Mouse (Mus musculus): ENCODE data around the gene Ccdc134. TPM values are rescaled to one million over a fixed set of nuclear protein-coding genes. Genes with fewer than 3 reads are reported as not detected.

Ccdc134 gene
- 16.2 and 16.3 TPM in 2 replicates for polyA plus RNA-seq (2015; fragmentation: Nextera tagmentation; extraction: Ambion mirVana)

DNA sequence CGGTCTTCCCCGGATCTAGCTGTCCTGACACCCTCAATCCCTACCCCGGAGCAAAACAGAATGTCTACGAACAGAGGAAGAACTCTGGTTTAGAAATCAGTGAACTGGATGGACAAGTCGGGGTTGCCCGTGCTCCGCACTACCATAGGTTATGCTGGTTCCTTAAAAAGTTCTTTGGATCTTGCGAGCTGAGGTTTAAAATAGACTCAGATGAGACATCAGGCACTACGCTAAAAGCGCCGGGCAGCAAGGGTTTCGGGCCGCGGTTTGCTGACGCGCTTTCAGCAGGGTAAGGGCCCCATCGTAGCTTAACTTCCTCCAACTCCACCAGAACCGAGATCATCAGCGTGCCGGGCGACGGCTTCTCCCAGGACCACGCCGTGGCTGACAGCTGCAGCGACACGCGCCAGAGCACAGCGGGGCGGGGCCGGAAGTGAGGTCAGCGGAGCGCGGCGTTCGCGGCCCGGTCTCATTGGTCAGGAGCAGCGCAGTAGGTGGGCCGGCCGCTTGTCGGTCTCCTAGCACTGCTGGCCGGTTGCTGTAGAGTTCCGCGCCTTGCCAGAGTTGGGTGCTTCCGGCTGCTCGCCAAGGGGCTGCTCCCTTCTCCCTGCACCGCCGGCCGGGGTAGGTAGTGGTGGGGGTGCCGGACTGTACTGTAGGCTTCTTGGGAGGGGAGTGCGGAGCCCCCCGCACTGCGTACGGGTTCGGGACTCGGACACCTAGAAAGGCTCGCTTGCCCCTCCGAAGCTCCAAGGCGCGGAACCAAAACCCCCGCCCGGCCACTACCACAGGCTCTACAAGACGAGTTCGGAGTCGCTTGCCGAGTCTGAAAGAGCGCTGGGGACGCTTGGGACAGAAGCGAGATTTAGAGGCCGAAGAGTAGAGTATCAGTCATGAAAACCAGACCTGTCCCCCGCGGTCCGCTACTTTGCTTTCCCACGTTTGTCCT lies at the start of gene Ccdc134:
Ccdc134 (plus strand) TSS at position 497 of the 949 bp plus-strand sequence.
- H3K36me3 ChIP-seq (ENCODE audit: control insufficient read depth, insufficient read depth): no peaks in the 10 kb centered on the region; the same call in 1 of the 2 replicates
- H3K4me3 ChIP-seq (replicated peaks; ENCODE audit: low read length): peak within 1 kb of the TSS; percentile 82
- peak within 1 kb of the TSS; percentile 96 for H3K4me2 ChIP-seq (ENCODE audit: low read length)
- peak; percentile 100 for ATAC-seq
- H3K27ac ChIP-seq (ENCODE audit: low read length): peak within 1 kb of the TSS; percentile 46
- WGBS: under 1% methylated on average over 71 of the region's 74 CpGs
- no peaks in the 10 kb centered on the region for H3K27me3 ChIP-seq (replicated peaks; ENCODE audit: control insufficient read depth, insufficient read depth, low read length)
- H3K9me3 ChIP-seq (ENCODE audit: control insufficient read depth, low read length): no peaks in the 10 kb centered on the region
- peaks cover 16% of the 10 kb centered on the region for H3K4me1 ChIP-seq (replicated peaks; ENCODE audit: control insufficient read depth, insufficient read depth, low read length)
- H3K9ac ChIP-seq (replicated peaks; ENCODE audit: low read depth, low read length): peak within 1 kb of the TSS; percentile 80

DNA sequence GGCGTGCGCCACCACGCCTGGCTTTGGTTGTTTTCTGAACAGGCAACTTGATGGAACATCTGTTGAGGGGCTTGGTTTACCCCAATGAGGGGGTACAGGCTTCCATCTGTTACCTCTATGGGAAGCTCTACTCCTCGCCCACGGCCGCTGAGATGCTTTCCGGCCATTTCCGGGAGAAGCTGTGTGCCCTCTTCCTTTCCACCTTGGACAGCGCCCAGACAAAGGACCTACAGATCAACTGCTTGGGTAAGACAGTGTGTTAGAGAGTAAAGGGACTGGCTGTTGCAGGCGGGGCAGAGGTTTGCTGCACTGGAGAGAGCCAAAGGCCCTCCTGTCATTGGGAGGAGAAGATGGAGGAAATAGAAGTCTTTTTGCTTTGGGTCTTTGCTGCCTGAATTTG lies 47.8 kb upstream of the Ccdc134 start:
- WGBS: 74% methylated on average over 10 of the region's 10 CpGs
- no peak overlapping the region for H3K27ac ChIP-seq (ENCODE audit: low read length)
- no peaks in the 10 kb centered on the region for H3K9me3 ChIP-seq (ENCODE audit: control insufficient read depth, low read length)
- H3K4me2 ChIP-seq (ENCODE audit: low read length): no peak overlapping the region
- H3K4me3 ChIP-seq (replicated peaks; ENCODE audit: low read length): no peak overlapping the region
- H3K36me3 ChIP-seq (ENCODE audit: control insufficient read depth, insufficient read depth): no peaks in the 10 kb centered on the region
- H3K9ac ChIP-seq (replicated peaks; ENCODE audit: low read depth, low read length): no peak overlapping the region
- H3K27me3 ChIP-seq (replicated peaks; ENCODE audit: control insufficient read depth, insufficient read depth, low read length): no peaks in the 10 kb centered on the region
- no peaks in the 10 kb centered on the region for H3K4me1 ChIP-seq (replicated peaks; ENCODE audit: control insufficient read depth, insufficient read depth, low read length)
- ATAC-seq: no peak

DNA sequence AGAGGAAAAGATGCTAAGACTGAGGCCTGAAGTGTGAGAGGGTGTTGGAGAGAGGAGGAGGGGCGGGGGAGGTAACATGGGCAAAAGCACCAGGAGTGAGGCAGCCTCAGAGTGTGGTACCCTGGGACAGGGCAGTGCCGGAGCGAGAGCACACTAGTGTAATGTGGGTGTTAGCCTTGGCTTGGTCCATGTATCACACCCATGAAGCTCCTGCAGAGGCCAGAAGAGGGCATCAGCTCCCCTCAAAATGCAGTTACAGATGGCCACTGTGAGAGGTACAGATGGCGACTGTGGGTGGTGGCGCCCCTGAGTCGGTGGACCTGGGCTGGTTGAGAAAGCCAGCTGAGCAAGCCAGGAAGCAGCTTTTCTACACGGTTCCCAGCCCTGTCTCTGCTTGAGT lies 46.6 kb upstream of the Ccdc134 start:
- no peaks in the 10 kb centered on the region for H3K36me3 ChIP-seq (ENCODE audit: control insufficient read depth, insufficient read depth)
- H3K4me1 ChIP-seq (replicated peaks; ENCODE audit: control insufficient read depth, insufficient read depth, low read length): no peaks in the 10 kb centered on the region
- H3K27ac ChIP-seq (ENCODE audit: low read length): no peak overlapping the region
- 0 out of 2 replicates have a peak, but pooled peaks have one; percentile 18 for ATAC-seq
- H3K4me2 ChIP-seq (ENCODE audit: low read length): no peak overlapping the region
- no peaks in the 10 kb centered on the region for H3K27me3 ChIP-seq (replicated peaks; ENCODE audit: control insufficient read depth, insufficient read depth, low read length)
- WGBS: 28% methylated on average over 7 of the region's 7 CpGs
- no peak overlapping the region for H3K9ac ChIP-seq (replicated peaks; ENCODE audit: low read depth, low read length)
- no peaks in the 10 kb centered on the region for H3K9me3 ChIP-seq (ENCODE audit: control insufficient read depth, low read length)
- no peak overlapping the region for H3K4me3 ChIP-seq (replicated peaks; ENCODE audit: low read length)

DNA sequence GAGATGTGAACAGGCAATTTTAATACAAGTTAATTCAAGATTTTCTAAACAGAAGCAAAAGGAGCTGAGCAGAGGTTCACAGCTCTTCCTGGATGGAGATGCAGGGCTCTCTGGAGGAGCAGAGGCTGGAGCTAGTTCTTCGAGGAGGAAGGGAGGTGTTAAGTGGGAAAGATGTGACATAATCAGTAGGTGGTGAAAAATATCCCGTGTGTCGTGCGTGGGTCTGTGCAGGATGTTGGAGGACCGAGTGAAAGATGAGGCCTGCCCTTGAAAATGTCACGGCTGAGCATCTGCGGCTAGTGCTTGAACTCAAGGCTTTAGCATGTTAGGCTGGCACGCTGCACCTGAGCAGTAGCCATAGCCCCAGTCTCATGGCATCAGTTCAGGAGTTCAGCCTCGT lies 42.1 kb upstream of the Ccdc134 start:
- no peak for ATAC-seq
- Histone ChIP-seq H3K9ac (replicated peaks; ENCODE audit: low read depth, low read length) (no peak overlapping the region), H3K27ac (ENCODE audit: low read length) (no peak overlapping the region), H3K36me3 (ENCODE audit: control insufficient read depth, insufficient read depth) (no peaks in the 10 kb centered on the region), H3K4me1 (replicated peaks; ENCODE audit: control insufficient read depth, insufficient read depth, low read length) (no peaks in the 10 kb centered on the region), H3K4me3 (replicated peaks; ENCODE audit: low read length) (no peak overlapping the region), H3K27me3 (replicated peaks; ENCODE audit: control insufficient read depth, insufficient read depth, low read length) (no peaks in the 10 kb centered on the region), H3K9me3 (ENCODE audit: control insufficient read depth, low read length) (no peaks in the 10 kb centered on the region), H3K4me2 (ENCODE audit: low read length) (no peak overlapping the region)
- 87% methylated on average over 9 of the region's 9 CpGs for WGBS

DNA sequence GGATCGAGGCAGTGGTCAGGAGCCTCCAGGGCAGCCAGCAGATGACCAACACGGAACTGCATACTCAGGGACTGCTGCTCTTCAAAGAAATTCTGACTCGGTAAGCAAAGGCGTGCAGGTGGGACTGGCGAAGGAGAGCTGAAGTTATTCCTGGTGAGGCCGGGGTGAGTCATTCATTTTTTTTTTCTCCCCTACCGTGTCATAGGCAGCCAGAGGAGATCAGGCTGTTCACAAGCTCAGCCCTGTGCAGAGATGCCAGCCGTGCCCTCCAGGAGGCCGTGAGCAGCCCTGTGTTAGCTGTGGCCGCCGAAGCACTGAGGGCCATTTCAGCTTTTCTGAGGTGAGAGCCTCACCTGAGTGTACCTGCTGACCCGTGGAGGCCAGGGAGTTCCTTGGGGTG lies 41.6 kb upstream of the Ccdc134 start:
- 82% methylated on average over 12 of the region's 12 CpGs for WGBS
- H3K27ac ChIP-seq (ENCODE audit: low read length): no peak overlapping the region
- no peaks in the 10 kb centered on the region for H3K36me3 ChIP-seq (ENCODE audit: control insufficient read depth, insufficient read depth)
- no peaks in the 10 kb centered on the region for H3K4me1 ChIP-seq (replicated peaks; ENCODE audit: control insufficient read depth, insufficient read depth, low read length)
- H3K9ac ChIP-seq (replicated peaks; ENCODE audit: low read depth, low read length): no peak overlapping the region
- no peak overlapping the region for H3K4me2 ChIP-seq (ENCODE audit: low read length)
- H3K27me3 ChIP-seq (replicated peaks; ENCODE audit: control insufficient read depth, insufficient read depth, low read length): no peaks in the 10 kb centered on the region
- no peaks in the 10 kb centered on the region for H3K9me3 ChIP-seq (ENCODE audit: control insufficient read depth, low read length)
- no peak for ATAC-seq
- no peak overlapping the region for H3K4me3 ChIP-seq (replicated peaks; ENCODE audit: low read length)

DNA sequence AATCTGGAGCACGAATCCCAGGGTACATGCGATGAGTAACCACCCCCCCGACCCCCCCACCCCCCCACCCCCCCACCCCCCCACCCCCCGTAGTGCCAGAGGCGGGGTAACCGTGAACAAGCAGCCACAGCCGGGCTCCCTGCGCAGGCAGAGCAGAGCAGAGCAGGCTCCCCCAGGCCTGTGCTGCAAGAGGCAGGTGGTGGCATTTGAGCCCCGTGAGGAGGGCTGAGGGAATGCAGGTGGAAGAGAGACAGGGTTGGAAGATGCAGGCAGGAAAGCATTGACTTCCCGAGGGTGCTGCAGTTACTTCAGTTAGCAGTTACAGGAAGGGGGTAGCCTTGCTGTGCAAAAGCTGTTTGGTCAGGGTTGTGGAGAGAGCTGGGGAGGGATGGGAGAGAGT lies 40.5 kb upstream of the Ccdc134 start:
- WGBS: 15% methylated on average over 10 of the region's 10 CpGs
- no peaks in the 10 kb centered on the region for H3K9me3 ChIP-seq (ENCODE audit: control insufficient read depth, low read length)
- ATAC-seq: no peak

DNA sequence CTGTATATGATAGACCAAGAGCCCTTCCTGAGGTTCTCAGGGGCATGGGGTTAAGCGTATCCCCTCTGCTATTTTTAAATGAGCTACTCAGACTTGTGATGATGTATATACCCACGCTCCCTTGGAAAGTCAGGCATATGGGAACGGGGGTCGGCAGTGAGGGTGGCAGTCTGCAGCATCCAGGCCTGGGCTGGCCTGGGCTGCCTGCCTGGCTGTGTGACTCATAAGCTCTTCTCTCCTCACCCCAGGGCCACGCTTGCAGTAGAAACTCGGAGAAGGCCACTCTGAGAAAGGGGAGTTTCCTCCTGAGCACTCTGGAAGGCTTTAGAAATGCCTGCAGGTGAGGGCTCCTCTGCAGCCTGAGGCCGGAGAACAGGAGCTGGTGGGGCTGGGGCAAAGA lies 36.7 kb upstream of the Ccdc134 start:
- H3K4me2 ChIP-seq (ENCODE audit: low read length): no peak overlapping the region
- no peaks in the 10 kb centered on the region for H3K4me1 ChIP-seq (replicated peaks; ENCODE audit: control insufficient read depth, insufficient read depth, low read length)
- 82% methylated on average over 7 of the region's 7 CpGs for WGBS
- H3K27me3 ChIP-seq (replicated peaks; ENCODE audit: control insufficient read depth, insufficient read depth, low read length): no peaks in the 10 kb centered on the region
- ATAC-seq: no peak
- H3K27ac ChIP-seq (ENCODE audit: low read length): no peak overlapping the region
- no peaks in the 10 kb centered on the region for H3K36me3 ChIP-seq (ENCODE audit: control insufficient read depth, insufficient read depth)
- H3K9me3 ChIP-seq (ENCODE audit: control insufficient read depth, low read length): no peaks in the 10 kb centered on the region
- no peak overlapping the region for H3K4me3 ChIP-seq (replicated peaks; ENCODE audit: low read length)
- H3K9ac ChIP-seq (replicated peaks; ENCODE audit: low read depth, low read length): no peak overlapping the region

More for the DNA sequence above, 40.5 kb upstream of the Ccdc134 start:
- Histone ChIP-seq H3K9ac (replicated peaks; ENCODE audit: low read depth, low read length) (no peak overlapping the region), H3K4me3 (replicated peaks; ENCODE audit: low read length) (no peak overlapping the region), H3K27me3 (replicated peaks; ENCODE audit: control insufficient read depth, insufficient read depth, low read length) (no peaks in the 10 kb centered on the region), H3K27ac (ENCODE audit: low read length) (no peak overlapping the region), H3K4me1 (replicated peaks; ENCODE audit: control insufficient read depth, insufficient read depth, low read length) (no peaks in the 10 kb centered on the region), H3K36me3 (ENCODE audit: control insufficient read depth, insufficient read depth) (no peaks in the 10 kb centered on the region), H3K4me2 (ENCODE audit: low read length) (no peak overlapping the region)

DNA sequence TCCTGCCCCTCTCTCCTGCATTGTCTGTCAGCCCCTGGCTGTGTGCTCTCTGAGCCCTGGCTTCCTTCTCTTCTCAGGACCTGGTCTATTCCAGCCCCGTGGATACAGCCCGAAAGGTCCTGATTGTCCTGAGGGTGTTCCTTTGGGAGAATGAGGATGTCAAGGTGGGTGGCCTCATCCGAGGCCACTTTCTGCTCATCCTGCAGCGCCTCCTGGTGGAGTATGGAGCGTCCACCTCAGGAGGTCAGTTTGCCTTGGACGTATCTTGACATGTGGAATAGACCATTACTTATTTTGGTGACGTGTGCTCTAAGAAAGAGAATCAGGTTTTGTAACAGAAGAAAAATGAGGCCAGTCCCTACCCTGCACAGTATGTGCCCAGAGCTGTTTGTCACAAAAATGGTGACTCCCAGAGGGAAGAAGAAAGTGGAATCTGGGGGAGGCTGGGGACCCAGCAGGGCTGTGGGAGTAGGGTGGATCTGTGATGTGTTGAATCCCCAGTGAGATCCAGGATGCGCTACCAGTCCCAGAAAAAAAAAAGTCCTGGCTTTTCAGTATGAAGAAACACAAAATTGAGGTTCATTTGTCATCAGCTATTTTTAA lies 20.7 kb upstream of the Ccdc134 start:
- H3K27ac ChIP-seq (ENCODE audit: low read length): no peak overlapping the region
- H3K4me3 ChIP-seq (replicated peaks; ENCODE audit: low read length): no peak overlapping the region
- H3K27me3 ChIP-seq (replicated peaks; ENCODE audit: control insufficient read depth, insufficient read depth, low read length): 0 out of 2 replicates have a peak, but pooled peaks cover 2% of the 10 kb centered on the region
- no peak overlapping the region for H3K9ac ChIP-seq (replicated peaks; ENCODE audit: low read depth, low read length)
- 19% methylated on average over 8 of the region's 8 CpGs for WGBS
- no peak for ATAC-seq
- no peaks in the 10 kb centered on the region for H3K4me1 ChIP-seq (replicated peaks; ENCODE audit: control insufficient read depth, insufficient read depth, low read length)
- no peak overlapping the region for H3K4me2 ChIP-seq (ENCODE audit: low read length)
- no peaks in the 10 kb centered on the region for H3K36me3 ChIP-seq (ENCODE audit: control insufficient read depth, insufficient read depth)
- H3K9me3 ChIP-seq (ENCODE audit: control insufficient read depth, low read length): no peaks in the 10 kb centered on the region

DNA sequence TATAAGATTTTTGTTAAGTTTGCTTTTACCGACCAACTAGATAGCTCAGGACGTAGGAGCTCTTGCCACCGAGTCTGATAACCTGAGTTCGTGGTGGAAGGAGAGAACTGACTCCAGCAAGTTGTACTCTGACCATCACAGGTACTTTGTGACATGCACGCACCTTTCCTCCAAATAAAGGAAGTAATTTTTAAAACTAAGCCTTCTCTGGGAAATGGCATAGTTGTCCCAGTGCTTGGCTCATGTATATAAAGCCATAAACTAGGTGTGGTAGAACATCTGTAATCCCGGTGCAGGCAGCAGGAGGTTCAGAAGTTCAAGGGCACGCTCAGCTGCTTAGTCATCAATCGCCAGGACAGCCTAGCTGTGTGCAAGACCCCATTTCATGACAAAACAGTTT lies 7.2 kb upstream of the Ccdc134 start:
- Histone ChIP-seq H3K27me3 (replicated peaks; ENCODE audit: control insufficient read depth, insufficient read depth, low read length) (no peaks in the 10 kb centered on the region), H3K4me1 (replicated peaks; ENCODE audit: control insufficient read depth, insufficient read depth, low read length) (no peaks in the 10 kb centered on the region), H3K9ac (replicated peaks; ENCODE audit: low read depth, low read length) (no peak overlapping the region), H3K9me3 (ENCODE audit: control insufficient read depth, low read length) (no peaks in the 10 kb centered on the region), H3K36me3 (ENCODE audit: control insufficient read depth, insufficient read depth) (no peaks in the 10 kb centered on the region), H3K4me2 (ENCODE audit: low read length) (no peak overlapping the region), H3K27ac (ENCODE audit: low read length) (no peak overlapping the region), H3K4me3 (replicated peaks; ENCODE audit: low read length) (no peak overlapping the region)
- no peak for ATAC-seq
- 92% methylated on average over 8 of the region's 8 CpGs for WGBS

All from forebrain, embryonic 16.5 days (tissue).